Mouse (Mus musculus) splenic B cell, adult 2 months (primary cell): ENCODE measurements around the gene Kin.

Experiments
- DNase-seq: peaks from one replicate; pipeline ENCODE4 v3.0.0-alpha.2; 2011; ENCODE audit warnings: low read depth, low spot score
- H3K27me3 ChIP-seq: 2 replicates; pipeline ENCODE4 v1.6.1; 2012; ENCODE audit warnings: mild to moderate bottlenecking, low read length, moderate library complexity, mixed read lengths; ENCODE audit not compliant: control insufficient read depth, poor library complexity, insufficient read depth, severe bottlenecking
- H3K36me3 ChIP-seq: 2 replicates; pipeline ENCODE4 v1.6.1; 2012; ENCODE audit warnings: mild to moderate bottlenecking, low read length, moderate library complexity, mixed read lengths; ENCODE audit not compliant: control insufficient read depth, poor library complexity, insufficient read depth, severe bottlenecking

Gene Kin

GRCm38 (mm10) chr2:10132128-10132527 is 51.7 kb downstream of the Kin start:
- no peaks in the 10 kb centered on the region for H3K27me3 ChIP-seq
- no peaks in the 10 kb centered on the region for H3K36me3 ChIP-seq
- DNase-seq: no peak

GRCm38 (mm10) chr2:10133941-10134340 is 53.5 kb downstream of the Kin start:
- no peaks in the 10 kb centered on the region for H3K36me3 ChIP-seq
- DNase-seq: no peak
- no peaks in the 10 kb centered on the region for H3K27me3 ChIP-seq

- H3K27me3 ChIP-seq: no peaks in the 10 kb centered on the region
- no peak for DNase-seq
Measured at GRCm38 (mm10) chr2:10137320-10137719, 56.9 kb downstream of the Kin start.

GRCm38 (mm10) chr2:10140456-10140855 is 60.1 kb downstream of the Kin start:
- Histone ChIP-seq H3K36me3 (no peaks in the 10 kb centered on the region), H3K27me3 (no peaks in the 10 kb centered on the region)
- DNase-seq: no peak

More at GRCm38 (mm10) chr2:10137320-10137719, 56.9 kb downstream of the Kin start:
- no peaks in the 10 kb centered on the region for H3K36me3 ChIP-seq
